Mouse (Mus musculus) gastrocnemius, adult 8-10 months (tissue): ENCODE results near the gene Irf5. TPM values are rescaled to one million over a fixed set of nuclear protein-coding genes. Genes with fewer than 3 reads are reported as not detected.

Experiments used
- total RNA-seq, 4 experiments: library from RNA; stranded (reverse); gene quantifications; 2 replicates each; pipeline ENCODE4 v1.2.4; 2022

Irf5 gene
- total RNA-seq, 4 experiments from 2014 or later = 1.0 to 3.1 (median 1.7) TPM

Other genes with a start within 250 kb of the Irf5 start
- not detected for gene Fam71f2, start 247.0 kb upstream of the Irf5 start, total RNA-seq
- gene Fam71f1, start 207.5 kb upstream of the Irf5 start, total RNA-seq = not detected
- 10 to 100 TPM; 66.3 to 77.3 (median 75.0) TPM for gene Calu, start 178.6 kb upstream of the Irf5 start, total RNA-seq
- under 1 TPM in 3 of 4 experiments, not detected in 1; 0.24 to 0.43 (median 0.31) TPM for gene Opn1sw, start 138.2 kb upstream of the Irf5 start, total RNA-seq
- 10 to 100 TPM in 2 of 4 experiments, 1 to 10 TPM in 2; 9.0 to 12.0 (median 10.2) TPM for gene Ccdc136, start 130.3 kb upstream of the Irf5 start, total RNA-seq
- gene Flnc, start 93.4 kb upstream of the Irf5 start, total RNA-seq = 100 to 1,000 TPM; 357 to 417 (median 381) TPM
- 100 to 1,000 TPM; 116 to 127 (median 122) TPM for gene Atp6v1f, start 58.9 kb upstream of the Irf5 start, total RNA-seq
- gene Atp6v1fnb, start 55.2 kb upstream of the Irf5 start, total RNA-seq = not detected
- 1 to 10 TPM; 2.2 to 6.0 (median 4.4) TPM for gene Kcp, start 18.7 kb upstream of the Irf5 start, total RNA-seq
- gene Tnpo3, start 83.3 kb downstream of the Irf5 start, total RNA-seq = 10 to 100 TPM; 32.7 to 36.9 (median 35.4) TPM
- 1 to 10 TPM; 1.7 to 2.7 (median 2.5) TPM for gene Tspan33, start 167.6 kb downstream of the Irf5 start, total RNA-seq
- 1 to 10 TPM; 1.7 to 3.1 (median 2.4) TPM for gene Smo, start 208.9 kb downstream of the Irf5 start, total RNA-seq
- gene Ahcyl2, start 241.4 kb downstream of the Irf5 start, total RNA-seq = 10 to 100 TPM; 16.6 to 23.1 (median 19.7) TPM